Mouse (Mus musculus) liver, embryonic 14.5 days (tissue): ENCODE results near the gene Pbx1.

Experiments
- CTCF ChIP-seq: IDR thresholded peaks from 2 replicates; pipeline ENCODE4 v1.5.1; 2016; ENCODE audit warnings: antibody characterized with exemption, low read depth, control low read depth
- EP300 ChIP-seq: IDR thresholded peaks from 2 replicates; pipeline ENCODE4 v1.6.1; 2016; ENCODE audit warnings: antibody characterized with exemption, low read depth

DNA sequence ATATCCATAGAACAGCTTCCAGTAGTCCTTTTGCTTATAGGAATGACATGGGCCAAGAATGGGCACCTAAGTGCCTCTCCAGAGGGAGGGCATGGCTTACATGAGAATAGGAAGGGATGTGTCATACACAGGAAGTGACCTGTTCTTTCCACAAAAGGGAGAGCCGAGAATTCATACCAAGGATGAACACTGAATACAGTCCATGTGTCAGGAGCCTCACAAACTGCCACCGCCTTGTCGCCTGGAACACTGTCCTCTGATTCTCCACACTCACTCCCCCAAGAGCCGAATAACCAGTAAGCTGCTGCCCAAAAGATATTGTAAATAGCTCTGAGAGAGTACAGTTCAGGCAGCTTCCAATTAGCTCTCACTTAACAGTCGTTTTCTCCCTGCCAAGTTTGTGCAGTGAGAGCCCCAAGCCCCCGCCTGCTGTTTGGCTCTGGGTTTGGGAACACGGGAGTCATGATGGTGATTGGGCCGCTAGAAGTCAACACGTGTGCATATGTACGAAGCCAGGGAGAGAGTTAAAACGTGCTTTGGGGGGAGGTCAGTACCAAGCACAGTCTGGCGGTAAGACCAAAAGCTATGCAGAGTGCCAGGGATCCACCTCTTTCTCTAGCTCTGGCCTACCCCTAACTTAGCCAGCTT is 57.0 kb downstream of the Pbx1 start:
- TF ChIP-seq CTCF (no peak), EP300 (no peak)
